Mouse (Mus musculus): ENCODE results near the gene Tubb4a.

GRCm38 (mm10) chr17:57123192-57124118 is 35.9 kb upstream of the Tubb4a start:
- TF ChIP-seq GATA1 (IDR thresholded peaks at IDR 0.05; ENCODE audit: borderline replicate concordance, low read length): no peak
- no peak for TF ChIP-seq FLI1 (IDR thresholded peaks at IDR 0.05; ENCODE audit: low read length)
